Mouse (Mus musculus) thymus, adult 2 months (tissue): Measurements from ENCODE around the gene Cbl. TPM values are rescaled to one million over a fixed set of nuclear protein-coding genes. Genes with fewer than 3 reads are reported as not detected.

Source experiments
- DNase-seq: peaks from one replicate; pipeline ENCODE4 v3.0.0; 2021
- H3K27ac ChIP-seq: fragments of 200-500 bp; 2 replicates; pipeline ENCODE4 v1.5.1; 2012; ENCODE audit warnings: low read length, control low read depth; ENCODE audit not compliant: control insufficient read depth, insufficient read depth
- H3K27me3 ChIP-seq: fragments of 200-500 bp; 2 replicates; pipeline ENCODE4 v1.6.1; 2012; ENCODE audit warnings: mild to moderate bottlenecking, low read length, moderate library complexity, mixed read lengths; ENCODE audit not compliant: control insufficient read depth, insufficient read depth
- H3K36me3 ChIP-seq: fragments of 200-500 bp; 2 replicates; pipeline ENCODE4 v1.6.1; 2012; ENCODE audit warnings: mild to moderate bottlenecking, low read length, moderate library complexity; ENCODE audit not compliant: control insufficient read depth, insufficient read depth
- H3K4me1 ChIP-seq: fragments of 200-500 bp; replicated peaks from 2 replicates; pipeline ENCODE4 v1.6.1; 2012; ENCODE audit warnings: low read length; ENCODE audit not compliant: control insufficient read depth, insufficient read depth
- H3K4me3 ChIP-seq: fragments of 200-500 bp; 2 replicates; pipeline ENCODE4 v1.5.1; 2012; ENCODE audit warnings: mild to moderate bottlenecking, low read length, control low read depth, moderate library complexity; ENCODE audit not compliant: control insufficient read depth, insufficient read depth
- CTCF ChIP-seq: fragments of 200-500 bp; IDR thresholded peaks from 2 replicates; pipeline ENCODE4 v1.5.1; 2012; ENCODE audit warnings: mild to moderate bottlenecking, control low read depth, low read length, moderate library complexity, borderline replicate concordance; ENCODE audit not compliant: control insufficient read depth, poor library complexity, insufficient read depth; ENCODE audit errors: extremely low read depth
- POLR2A ChIP-seq: fragments of 200-500 bp; IDR thresholded peaks from 2 replicates; pipeline ENCODE4 v1.6.1; 2012; ENCODE audit warnings: mild to moderate bottlenecking, low read length, control low read depth, moderate library complexity; ENCODE audit not compliant: control insufficient read depth, poor library complexity, insufficient read depth; ENCODE audit errors: extremely low read depth
- whole genome bisulfite sequencing: fragments of 180-500 bp; shearing (Covaris S2); methylation state at CpG from one replicate; pipeline ENCODE4 v1.1.7; 2018; 5-methylcytosine and 5-hydroxymethylcytosine counted together
- polyA plus RNA-seq: library from polyadenylated mRNA; depleted of rRNA; stranded (reverse); fragments of >200 nt; gene quantifications from 2 replicates; pipeline ENCODE4 v1.2.3, GENCODE M21; 2012

Gene Cbl
- polyA plus RNA-seq, 1 experiment: 132 TPM

GRCm38 (mm10) chr9:44130581-44131275 lies 103.1 kb downstream of the Cbl start:
- peaks cover 13% of the 10 kb centered on the region; the same call in 1 of the 2 replicates for H3K27me3 ChIP-seq
- DNase-seq: no peak
- no peak for TF ChIP-seq CTCF
- TF ChIP-seq POLR2A: no peak
- peaks cover 36% of the 10 kb centered on the region for H3K4me1 ChIP-seq
- no peak overlapping the region; the same call in 1 of the 2 replicates for H3K4me3 ChIP-seq
- H3K36me3 ChIP-seq: no peaks in the 10 kb centered on the region
- 38% methylated on average over 18 of the region's 19 CpGs for WGBS
- H3K27ac ChIP-seq: no peak overlapping the region

- H3K4me1 ChIP-seq: peaks cover 29% of the 10 kb centered on the region
- no peak overlapping the region for H3K27ac ChIP-seq
- TF ChIP-seq POLR2A (no peak; the same call in 1 of the 2 replicates), CTCF (no peak)
- DNase-seq: peak; percentile 81
- peak overlapping the region; percentile 38 for H3K4me3 ChIP-seq
- peaks cover 7% of the 10 kb centered on the region; the same call in 1 of the 2 replicates for H3K27me3 ChIP-seq
- under 1% methylated on average over 27 of the region's 27 CpGs for WGBS
- H3K36me3 ChIP-seq: no peaks in the 10 kb centered on the region
Measured at GRCm38 (mm10) chr9:44130034-44130433, 103.8 kb downstream of the Cbl start.

- no peak for DNase-seq
- Histone ChIP-seq H3K27me3 (peaks cover 6% of the 10 kb centered on the region; the same call in 1 of the 2 replicates), H3K4me1 (peaks cover 25% of the 10 kb centered on the region), H3K4me3 (peak overlapping the region; percentile 38), H3K36me3 (no peaks in the 10 kb centered on the region), H3K27ac (no peak overlapping the region)
- TF ChIP-seq CTCF: no peak
- no peak for TF ChIP-seq POLR2A
- WGBS: 38% methylated on average over 9 of the region's 9 CpGs
Measured at GRCm38 (mm10) chr9:44129633-44130032, 104.2 kb downstream of the Cbl start.

DNA sequence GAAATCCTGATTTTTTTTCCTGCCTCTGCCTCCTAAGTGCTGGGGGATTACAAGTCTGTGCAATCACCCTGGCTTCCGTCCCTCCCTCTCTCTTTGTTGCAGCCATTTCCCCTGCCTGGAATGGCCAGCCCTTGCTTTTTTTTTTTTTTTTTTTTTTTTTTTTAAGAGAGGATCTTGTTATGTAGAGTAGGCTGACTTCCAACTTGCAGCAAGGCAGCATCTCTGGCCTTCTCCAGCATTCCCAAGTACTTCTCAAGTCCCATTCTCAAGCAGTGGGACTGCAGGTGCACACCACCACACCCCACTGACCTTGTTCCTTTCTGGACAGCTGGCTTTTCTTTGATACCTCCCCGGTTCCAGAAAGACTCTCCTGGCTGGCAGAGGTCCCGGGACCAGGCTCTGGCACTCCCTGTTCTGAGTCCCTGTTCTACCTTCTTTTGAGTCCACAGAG lies 106.5 kb downstream of the Cbl start:
- no peaks in the 10 kb centered on the region; the same call in 1 of the 2 replicates for H3K27me3 ChIP-seq
- no peak for TF ChIP-seq POLR2A
- TF ChIP-seq CTCF: no peak
- peaks cover 20% of the 10 kb centered on the region for H3K4me1 ChIP-seq
- H3K27ac ChIP-seq: no peak overlapping the region
- H3K4me3 ChIP-seq: no peak overlapping the region
- DNase-seq: no peak
- H3K36me3 ChIP-seq: no peaks in the 10 kb centered on the region
- WGBS: 90% methylated on average over 3 of the region's 3 CpGs

DNA sequence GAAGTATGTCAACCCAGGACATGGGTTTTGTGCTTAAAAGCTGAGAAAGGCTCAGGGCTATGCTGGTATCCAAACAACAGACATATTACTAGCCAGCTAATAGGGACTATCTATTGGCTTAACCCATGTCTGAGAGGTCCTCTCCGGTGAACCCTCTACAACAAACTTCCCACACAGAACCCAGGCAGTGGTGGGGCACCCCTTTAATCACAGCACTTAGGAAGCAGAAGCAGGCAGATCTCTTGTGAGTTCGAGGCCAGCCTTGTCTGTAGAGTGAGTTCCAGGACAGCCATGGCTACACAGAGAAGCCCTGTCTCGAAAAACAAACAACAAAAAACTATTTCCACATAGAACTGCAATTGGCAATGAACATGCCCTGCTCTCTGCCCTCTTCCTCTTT lies 107.1 kb downstream of the Cbl start:
- no peak overlapping the region for H3K4me3 ChIP-seq

DNA sequence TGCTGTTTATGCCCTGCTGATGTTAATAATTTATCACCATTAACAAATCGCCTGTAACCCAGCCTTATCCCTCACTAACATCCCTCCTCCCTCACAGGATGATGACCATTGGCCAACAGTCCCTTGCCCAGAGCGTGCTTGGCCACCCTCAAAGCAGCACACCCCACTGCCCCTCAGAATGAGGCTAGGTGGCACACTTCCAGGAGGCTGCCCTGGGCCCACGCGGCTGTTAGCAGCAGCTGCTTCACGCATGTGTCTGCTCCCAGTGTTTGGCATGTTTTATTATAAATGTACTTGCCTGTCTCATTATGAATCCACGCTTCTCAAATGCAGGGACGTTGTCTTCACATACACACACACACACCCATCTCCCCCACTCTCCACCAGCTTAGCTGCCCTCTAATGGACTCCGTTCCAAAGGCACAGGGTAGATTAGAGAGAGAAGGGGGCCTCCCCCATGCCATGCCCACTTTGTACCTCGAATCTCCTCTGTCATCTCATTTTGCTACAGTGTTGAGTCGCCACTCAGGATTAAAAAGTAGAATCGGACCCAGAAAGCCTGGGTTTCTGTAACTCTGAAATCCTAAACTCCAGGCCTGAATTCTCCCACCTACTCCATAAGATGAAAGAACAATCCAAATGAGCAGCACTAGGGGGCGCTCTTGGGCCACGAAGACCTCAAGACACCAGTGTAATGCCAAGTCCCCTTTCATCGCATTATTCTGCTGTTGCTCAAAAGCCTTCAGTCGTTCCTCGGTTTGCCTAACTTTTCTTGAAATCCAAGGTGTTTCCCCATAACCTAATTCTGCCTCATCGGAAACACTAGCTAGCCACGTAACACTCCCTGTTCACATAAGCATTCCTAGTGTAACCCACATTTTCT lies 108.1 kb downstream of the Cbl start:
- Histone ChIP-seq H3K27me3 (no peaks in the 10 kb centered on the region), H3K4me1 (peaks cover 13% of the 10 kb centered on the region), H3K27ac (no peak overlapping the region), H3K4me3 (no peak overlapping the region), H3K36me3 (no peaks in the 10 kb centered on the region)
- TF ChIP-seq POLR2A (no peak), CTCF (no peak)
- WGBS: 43% methylated on average over 18 of the region's 18 CpGs
- peak; percentile 83 for DNase-seq

More for the DNA sequence above, 107.1 kb downstream of the Cbl start:
- Histone ChIP-seq H3K36me3 (no peaks in the 10 kb centered on the region), H3K27me3 (no peaks in the 10 kb centered on the region), H3K27ac (no peak overlapping the region), H3K4me1 (peaks cover 20% of the 10 kb centered on the region)
- no peak for TF ChIP-seq POLR2A
- TF ChIP-seq CTCF: no peak
- DNase-seq: no peak
- 82% methylated on average over 3 of the region's 3 CpGs for WGBS
